Mouse (Mus musculus): ENCODE measurements around the gene Upp2. TPM values are rescaled to one million over a fixed set of nuclear protein-coding genes. Genes with fewer than 3 reads are reported as not detected.

Upp2 gene
- 5.2 and 7.5 TPM in 2 replicates for polyA plus RNA-seq (2015; fragmentation: Nextera tagmentation; extraction: Ambion mirVana)

- Histone ChIP-seq H3K4me1 (replicated peaks) (peaks cover 50% of the 10 kb centered on the region), H3K4me3 (peak within 1 kb of the TSS; percentile 97), H3K27me3 (no peaks in the 10 kb centered on the region), H3K9ac (peak within 1 kb of the TSS; percentile 93), H3K36me3 (no peaks in the 10 kb centered on the region), H3K27ac (peak within 1 kb of the TSS; percentile 99), H3K4me2 (peak within 1 kb of the TSS; percentile 66), H3K9me3 (replicated peaks) (no peaks in the 10 kb centered on the region)
- ATAC-seq (replicated peaks; ENCODE audit: insufficient number of reproducible peaks, insufficient read depth, low FRiP score, low read depth), result peak; percentile 92
- WGBS, result under 1% methylated on average over 51 of the region's 80 CpGs
Observed at GRCm38 (mm10) chr2:58567066-58567810, at the start of gene Upp2, which contains the start of gene Acvr1. TSS of gene Upp2 (plus strand) at chr2:58567298. TSS of gene Acvr1 (minus strand) at chr2:58567157.

GRCm38 (mm10) chr2:58518517-58518916 lies 48.6 kb upstream of the Upp2 start:
- 83% methylated on average over 1 of the region's 1 CpGs for WGBS
- no peaks in the 10 kb centered on the region for H3K9me3 ChIP-seq (replicated peaks)
- H3K9ac ChIP-seq, result no peak overlapping the region
- no peak overlapping the region for H3K4me3 ChIP-seq
- peak overlapping the region; percentile 58 for H3K27ac ChIP-seq
- no peaks in the 10 kb centered on the region for H3K27me3 ChIP-seq
- peaks cover 80% of the 10 kb centered on the region for H3K4me1 ChIP-seq (replicated peaks)
- no peak for ATAC-seq (replicated peaks; ENCODE audit: insufficient number of reproducible peaks, insufficient read depth, low FRiP score, low read depth)
- no peaks in the 10 kb centered on the region for H3K36me3 ChIP-seq
- no peak overlapping the region for H3K4me2 ChIP-seq

- 40% methylated on average over 9 of the region's 9 CpGs for WGBS
- Histone ChIP-seq H3K36me3 (no peaks in the 10 kb centered on the region), H3K9me3 (replicated peaks) (no peaks in the 10 kb centered on the region), H3K4me1 (replicated peaks) (peaks cover 84% of the 10 kb centered on the region), H3K4me2 (no peak overlapping the region), H3K4me3 (no peak overlapping the region), H3K27me3 (no peaks in the 10 kb centered on the region), H3K9ac (no peak overlapping the region), H3K27ac (peak overlapping the region; percentile 48)
- no peak for ATAC-seq (replicated peaks; ENCODE audit: insufficient number of reproducible peaks, insufficient read depth, low FRiP score, low read depth)
Observed at GRCm38 (mm10) chr2:58520727-58521126, 46.4 kb upstream of the Upp2 start.

GRCm38 (mm10) chr2:58521621-58522020 lies 45.5 kb upstream of the Upp2 start:
- H3K9ac ChIP-seq, result no peak overlapping the region
- H3K27me3 ChIP-seq, result no peaks in the 10 kb centered on the region
- H3K4me2 ChIP-seq, result no peak overlapping the region
- peaks cover 76% of the 10 kb centered on the region for H3K4me1 ChIP-seq (replicated peaks)
- peak overlapping the region; percentile 48 for H3K27ac ChIP-seq
- no peak overlapping the region for H3K4me3 ChIP-seq
- H3K9me3 ChIP-seq (replicated peaks), result no peaks in the 10 kb centered on the region
- ATAC-seq (replicated peaks; ENCODE audit: insufficient number of reproducible peaks, insufficient read depth, low FRiP score, low read depth), result no peak
- WGBS, result 72% methylated on average over 6 of the region's 6 CpGs
- no peaks in the 10 kb centered on the region for H3K36me3 ChIP-seq

GRCm38 (mm10) chr2:58523097-58523496 lies 44.0 kb upstream of the Upp2 start:
- Histone ChIP-seq H3K4me2 (no peak overlapping the region), H3K4me3 (no peak overlapping the region), H3K9me3 (replicated peaks) (no peaks in the 10 kb centered on the region), H3K4me1 (replicated peaks) (peaks cover 70% of the 10 kb centered on the region), H3K36me3 (no peaks in the 10 kb centered on the region), H3K27me3 (no peaks in the 10 kb centered on the region), H3K27ac (0 out of 2 replicates have a peak overlapping the region, but pooled peaks have one; percentile 4), H3K9ac (no peak overlapping the region)
- WGBS, result 61% methylated on average over 12 of the region's 12 CpGs
- ATAC-seq (replicated peaks; ENCODE audit: insufficient number of reproducible peaks, insufficient read depth, low FRiP score, low read depth), result no peak

- 88% methylated on average over 5 of the region's 5 CpGs for WGBS
- Histone ChIP-seq H3K9ac (no peak overlapping the region), H3K36me3 (no peaks in the 10 kb centered on the region), H3K27me3 (no peaks in the 10 kb centered on the region), H3K4me1 (replicated peaks) (peaks cover 70% of the 10 kb centered on the region), H3K4me2 (no peak overlapping the region), H3K9me3 (replicated peaks) (no peaks in the 10 kb centered on the region), H3K4me3 (no peak overlapping the region), H3K27ac (no peak overlapping the region)
- ATAC-seq (replicated peaks; ENCODE audit: insufficient number of reproducible peaks, insufficient read depth, low FRiP score, low read depth), result no peak
Observed at GRCm38 (mm10) chr2:58523894-58524293, 43.2 kb upstream of the Upp2 start.

GRCm38 (mm10) chr2:58524356-58524755 lies 42.7 kb upstream of the Upp2 start:
- WGBS, result 76% methylated on average over 6 of the region's 6 CpGs
- Histone ChIP-seq H3K9me3 (replicated peaks) (no peaks in the 10 kb centered on the region), H3K9ac (no peak overlapping the region), H3K4me1 (replicated peaks) (peaks cover 68% of the 10 kb centered on the region), H3K27me3 (no peaks in the 10 kb centered on the region), H3K36me3 (no peaks in the 10 kb centered on the region), H3K4me3 (no peak overlapping the region), H3K4me2 (no peak overlapping the region), H3K27ac (no peak overlapping the region)
- no peak for ATAC-seq (replicated peaks; ENCODE audit: insufficient number of reproducible peaks, insufficient read depth, low FRiP score, low read depth)

- Histone ChIP-seq H3K27me3 (no peaks in the 10 kb centered on the region), H3K27ac (no peak overlapping the region), H3K9me3 (replicated peaks) (no peaks in the 10 kb centered on the region), H3K4me3 (no peak overlapping the region), H3K4me1 (replicated peaks) (peaks cover 71% of the 10 kb centered on the region), H3K4me2 (no peak overlapping the region), H3K36me3 (no peaks in the 10 kb centered on the region), H3K9ac (no peak overlapping the region)
- no peak for ATAC-seq (replicated peaks; ENCODE audit: insufficient number of reproducible peaks, insufficient read depth, low FRiP score, low read depth)
- 86% methylated on average over 3 of the region's 3 CpGs for WGBS
Observed at GRCm38 (mm10) chr2:58527786-58528185, 39.3 kb upstream of the Upp2 start.

- no peaks in the 10 kb centered on the region for H3K36me3 ChIP-seq
- no peak overlapping the region for H3K4me2 ChIP-seq
- ATAC-seq (replicated peaks; ENCODE audit: insufficient number of reproducible peaks, insufficient read depth, low FRiP score, low read depth), result no peak
- H3K9me3 ChIP-seq (replicated peaks), result no peaks in the 10 kb centered on the region
- H3K27ac ChIP-seq, result no peak overlapping the region; the same call in 1 of the 2 replicates
- WGBS, result 73% methylated on average over 5 of the region's 5 CpGs
- peaks cover 72% of the 10 kb centered on the region for H3K4me1 ChIP-seq (replicated peaks)
- H3K27me3 ChIP-seq, result no peaks in the 10 kb centered on the region
- no peak overlapping the region for H3K9ac ChIP-seq
- H3K4me3 ChIP-seq, result no peak overlapping the region
Observed at GRCm38 (mm10) chr2:58529384-58529783, 37.7 kb upstream of the Upp2 start.

GRCm38 (mm10) chr2:58529860-58530440 lies 37.1 kb upstream of the Upp2 start:
- Histone ChIP-seq H3K27me3 (no peaks in the 10 kb centered on the region), H3K4me1 (replicated peaks) (peaks cover 74% of the 10 kb centered on the region), H3K4me2 (no peak overlapping the region), H3K36me3 (no peaks in the 10 kb centered on the region), H3K9me3 (replicated peaks) (no peaks in the 10 kb centered on the region), H3K9ac (no peak overlapping the region), H3K27ac (peak overlapping the region; percentile 36; the same call in 1 of the 2 replicates), H3K4me3 (no peak overlapping the region)
- ATAC-seq (replicated peaks; ENCODE audit: insufficient number of reproducible peaks, insufficient read depth, low FRiP score, low read depth), result no peak
- 41% methylated on average over 7 of the region's 7 CpGs for WGBS

- Histone ChIP-seq H3K4me2 (no peak overlapping the region), H3K27ac (peak overlapping the region; percentile 36), H3K4me1 (replicated peaks) (peaks cover 76% of the 10 kb centered on the region), H3K4me3 (no peak overlapping the region), H3K9ac (no peak overlapping the region), H3K9me3 (replicated peaks) (no peaks in the 10 kb centered on the region), H3K27me3 (no peaks in the 10 kb centered on the region), H3K36me3 (no peaks in the 10 kb centered on the region)
- no peak for ATAC-seq (replicated peaks; ENCODE audit: insufficient number of reproducible peaks, insufficient read depth, low FRiP score, low read depth)
- 58% methylated on average over 4 of the region's 4 CpGs for WGBS
Observed at GRCm38 (mm10) chr2:58530521-58530920, 36.6 kb upstream of the Upp2 start.

Data from heart, embryonic 15.5 days (tissue).